Comparison of ENCODE assay signal across 9 mouse cellular contexts in the genomic region with DNA sequence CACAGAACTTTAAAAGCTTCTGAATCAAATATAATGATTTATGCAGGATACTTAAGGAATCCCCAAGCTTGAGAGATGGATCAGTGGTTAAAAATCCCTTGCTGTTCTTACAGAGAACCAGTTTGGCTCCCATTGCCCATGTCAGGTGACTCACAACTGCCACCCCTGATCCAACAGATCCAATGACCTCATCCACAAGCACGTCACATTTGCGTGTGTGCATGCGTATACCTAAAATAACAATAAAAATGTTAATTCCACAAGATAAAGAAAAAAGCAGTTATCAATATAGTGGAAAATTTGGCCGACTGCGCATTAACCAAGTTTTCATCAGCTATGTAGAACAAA. TPM values are rescaled to one million over a fixed set of nuclear protein-coding genes. Genes with fewer than 3 reads are reported as not detected.
DNase-seq lines count a peak whose midpoint lies in the region; ATAC-seq and TF ChIP-seq lines count a peak whose summit lies in the region.
"Had no signal": no experiment of that assay in that cellular context is flagged by ENCODE, and none has a peak within 500 bp of the region (broad histone marks: within the 10 kb centered on the region; RNA-seq: fewer than 3 reads in every experiment).

No protein-coding gene starts in this region.

- WGBS in heart, embryonic 10.5 days: 53% methylated on average over 5 of the region's 5 CpGs
- 39% methylated on average over 5 of the region's 5 CpGs for WGBS in forebrain, embryonic 16.5 days
- WGBS in liver, postnatal 0 days (ENCODE audit: insufficient replicate concordance): 60% methylated on average over 5 of the region's 5 CpGs

- H3K36me3 ChIP-seq in heart, embryonic 10.5 days: no peaks in the 10 kb centered on the region
- peaks cover 4% of the 10 kb centered on the region for H3K36me3 ChIP-seq in ES-E14 (ENCODE audit: control insufficient read depth, insufficient read depth, low read length, poor library complexity, severe bottlenecking)
- no peaks in the 10 kb centered on the region for H3K36me3 ChIP-seq in forebrain, embryonic 16.5 days (ENCODE audit: control insufficient read depth, insufficient read depth)
- no peaks in the 10 kb centered on the region for H3K36me3 ChIP-seq in liver, postnatal 0 days (replicated peaks; ENCODE audit: insufficient read depth, low read length)

- TF ChIP-seq CTCF in liver, postnatal 0 days (IDR thresholded peaks at IDR 0.05; ENCODE audit: low read depth): no peak

- peaks cover 8% of the 10 kb centered on the region; the same call in 1 of the 2 replicates for H3K4me1 ChIP-seq in heart, embryonic 10.5 days
- H3K4me1 ChIP-seq in ES-E14 (ENCODE audit: control insufficient read depth in 2 of 2, insufficient read depth in 2 of 2, low read length in 2 of 2, poor library complexity in 1 of 2): 0 out of 4 replicates have a peak, but pooled peaks cover 0 to 2% of the 10 kb centered on the region in 2 experiments
- peaks cover 10% of the 10 kb centered on the region for H3K4me1 ChIP-seq in forebrain, embryonic 16.5 days (replicated peaks; ENCODE audit: control insufficient read depth, insufficient read depth, low read length)
- H3K4me1 ChIP-seq in liver, postnatal 0 days (ENCODE audit: insufficient read depth): no peaks in the 10 kb centered on the region; the same call in 1 of the 2 replicates

- no peak overlapping the region for H3K9ac ChIP-seq in ES-E14 (ENCODE audit: insufficient read depth, low read depth, low read length, poor library complexity, severe bottlenecking)
- H3K9ac ChIP-seq in forebrain, embryonic 16.5 days (replicated peaks; ENCODE audit: low read depth, low read length): peak overlapping the region; percentile 57
- H3K9ac ChIP-seq in liver, postnatal 0 days (replicated peaks): no peak overlapping the region

- peak; percentile 71 for ATAC-seq in forebrain, embryonic 16.5 days
- ATAC-seq in liver, postnatal 0 days: no peak

- no peak for DNase-seq in heart, embryonic 10.5 days (ENCODE audit: low spot score)
- DNase-seq in heart, adult 18-20 months: no peak
- no peak for DNase-seq in ES-E14 (ENCODE audit: low read depth, low spot score)
- no peak for DNase-seq in liver, postnatal 0 days
- DNase-seq in adrenal gland, postnatal 10 days: no peak
- no peak for DNase-seq in layer of hippocampus, postnatal 14 days (ENCODE audit: low spot score in 2 of 2)
- no peak for DNase-seq in spleen, postnatal 10 days (ENCODE audit: low spot score in 2 of 2)

- no peak for TF ChIP-seq EP300 in liver, postnatal 0 days (IDR thresholded peaks at IDR 0.05; ENCODE audit: low read depth)

- H3K27me3 ChIP-seq in heart, embryonic 10.5 days (ENCODE audit: insufficient read depth, poor library complexity, severe bottlenecking): peaks cover 3% of the 10 kb centered on the region; the same call in 1 of the 2 replicates
- H3K27me3 ChIP-seq in forebrain, embryonic 16.5 days (replicated peaks; ENCODE audit: control insufficient read depth, insufficient read depth, low read length): peaks cover 9% of the 10 kb centered on the region
- no peaks in the 10 kb centered on the region for H3K27me3 ChIP-seq in liver, postnatal 0 days (ENCODE audit: insufficient read depth, low read length)

- H3K4me3 ChIP-seq in heart, embryonic 10.5 days: peak overlapping the region; percentile 62
- peak overlapping the region; percentile 88 to 91 for H3K4me3 ChIP-seq in ES-E14 (ENCODE audit: insufficient read depth in 1 of 2, low read depth in 1 of 2, low read length in 2 of 2, poor library complexity in 1 of 2, severe bottlenecking in 1 of 2)
- peak overlapping the region; percentile 55 for H3K4me3 ChIP-seq in forebrain, embryonic 16.5 days (replicated peaks; ENCODE audit: low read length)
- no peak overlapping the region for H3K4me3 ChIP-seq in liver, postnatal 0 days (ENCODE audit: low read depth, low read length)

- peak overlapping the region; percentile 76 for H3K4me2 ChIP-seq in forebrain, embryonic 16.5 days (ENCODE audit: low read length)
- peak overlapping the region; percentile 76 for H3K4me2 ChIP-seq in liver, postnatal 0 days (ENCODE audit: low read depth, low read length)

- H3K27ac ChIP-seq in heart, embryonic 10.5 days: no peak overlapping the region
- H3K27ac ChIP-seq in ES-E14 (ENCODE audit: insufficient read depth, low read depth, low read length, poor library complexity, severe bottlenecking): no peak overlapping the region; the same call in 1 of the 2 replicates
- H3K27ac ChIP-seq in forebrain, embryonic 16.5 days (ENCODE audit: low read length): peak overlapping the region; percentile 38
- no peak overlapping the region for H3K27ac ChIP-seq in liver, postnatal 0 days (ENCODE audit: low read depth)

- no peaks in the 10 kb centered on the region for H3K9me3 ChIP-seq in heart, embryonic 10.5 days
- no peaks in the 10 kb centered on the region for H3K9me3 ChIP-seq in ES-E14 (ENCODE audit: control insufficient read depth, insufficient read depth, low read depth, low read length)
- no peaks in the 10 kb centered on the region for H3K9me3 ChIP-seq in forebrain, embryonic 16.5 days (ENCODE audit: control insufficient read depth, low read length)
- no peaks in the 10 kb centered on the region for H3K9me3 ChIP-seq in liver, postnatal 0 days (ENCODE audit: low read length)

- in situ Hi-C loops in ES-E14 (cut with MboI; ENCODE audit: low sequenced_read_pairs in 2 of 2, unreplicated experiment in 2 of 2): no loop called here

TF ChIP-seq in ES-E14, 5 proteins besides CTCF, POLR2A, EP300 and RAD21:
- no peak for TF ChIP-seq CHD2 (IDR thresholded peaks at IDR 0.05; ENCODE audit: low read depth, low read length)
- no peak for TF ChIP-seq MAFK (IDR thresholded peaks at IDR 0.05; ENCODE audit: insufficient read depth, low read depth, low read length)
- no peak for TF ChIP-seq HCFC1 (IDR thresholded peaks at IDR 0.05; ENCODE audit: borderline replicate concordance, insufficient read depth, low read length)
- TF ChIP-seq ZC3H11A (IDR thresholded peaks at IDR 0.05; ENCODE audit: borderline replicate concordance, low read depth, low read length): no peak
- TF ChIP-seq ZNF384 (IDR thresholded peaks at IDR 0.05; ENCODE audit: low read depth, low read length): no peak

RNA-seq across cellular contexts. Expression of gene Zfp941, which starts 0.7 kb away (rescaled TPM):
- 1.0 and 1.1 TPM in 2 replicates for polyA plus RNA-seq in heart, embryonic 10.5 days (2016; fragmentation: Nextera tagmentation; extraction: Ambion mirVana)
- total RNA-seq in heart, adult 18-20 months (2021): under 1 TPM; 0.20 to 0.41 TPM
- 12.0 and 13.6 TPM in 2 replicates for total RNA-seq in ES-E14 (2012; rRNA removed)
- polyA plus RNA-seq in forebrain, embryonic 16.5 days (2015; fragmentation: Nextera tagmentation; extraction: Ambion mirVana): 9.5 and 15.3 TPM in 2 replicates
- polyA plus RNA-seq in liver, postnatal 0 days (2015; fragmentation: Nextera tagmentation; extraction: Ambion mirVana): 0.14 and 0.21 TPM in 2 replicates
- total RNA-seq in adrenal gland, postnatal 10 days (2021): 1 to 10 TPM; 2.3 to 2.6 TPM
- total RNA-seq in layer of hippocampus, postnatal 14 days (2021): 10 to 100 TPM in 1 of 2 experiments, 1 to 10 TPM in 1; 8.0 to 11.2 TPM

RNA-seq across cellular contexts. Expression of gene Urah, which starts 13.5 kb away (rescaled TPM):
- 0.85 TPM in 1 of 2 replicates, not detected in the other for polyA plus RNA-seq in heart, embryonic 10.5 days (2016; fragmentation: Nextera tagmentation; extraction: Ambion mirVana)
- 1 to 10 TPM in 1 of 2 experiments, under 1 TPM in 1; 0.77 to 2.4 TPM for total RNA-seq in heart, adult 18-20 months (2021)
- total RNA-seq in ES-E14 (2012; rRNA removed): 19.5 and 32.1 TPM in 2 replicates
- not detected in 2 replicates for polyA plus RNA-seq in forebrain, embryonic 16.5 days (2015; fragmentation: Nextera tagmentation; extraction: Ambion mirVana)
- polyA plus RNA-seq in liver, postnatal 0 days (2015; fragmentation: Nextera tagmentation; extraction: Ambion mirVana): 316 TPM in 2 replicates
- 10 to 100 TPM; 14.7 to 35.6 TPM for total RNA-seq in adrenal gland, postnatal 10 days (2021)
- 1 to 10 TPM in 1 of 2 experiments, not detected in 1; 1.0 TPM for total RNA-seq in layer of hippocampus, postnatal 14 days (2021)

RNA-seq across cellular contexts. Expression of gene Scgb1c1, which starts 24.1 kb away (rescaled TPM):
- not detected in 2 replicates for polyA plus RNA-seq in heart, embryonic 10.5 days (2016; fragmentation: Nextera tagmentation; extraction: Ambion mirVana)
- total RNA-seq in heart, adult 18-20 months (2021): 10 to 100 TPM; 30.5 to 32.9 TPM
- not detected in 2 replicates for total RNA-seq in ES-E14 (2012; rRNA removed)
- 1.7 TPM in 1 of 2 replicates, not detected in the other for polyA plus RNA-seq in forebrain, embryonic 16.5 days (2015; fragmentation: Nextera tagmentation; extraction: Ambion mirVana)
- polyA plus RNA-seq in liver, postnatal 0 days (2015; fragmentation: Nextera tagmentation; extraction: Ambion mirVana): not detected in 2 replicates
- under 1 TPM; 0.76 to 0.90 TPM for total RNA-seq in adrenal gland, postnatal 10 days (2021)
- total RNA-seq in layer of hippocampus, postnatal 14 days (2021): not detected
- polyA plus RNA-seq: large intestine, adult 2 months had no signal

RNA-seq across cellular contexts. Expression of gene Odf3, which starts 26.3 kb away (rescaled TPM):
- polyA plus RNA-seq in heart, embryonic 10.5 days (2016; fragmentation: Nextera tagmentation; extraction: Ambion mirVana): not detected in 2 replicates
- not detected for total RNA-seq in heart, adult 18-20 months (2021)
- total RNA-seq in ES-E14 (2012; rRNA removed): 0.16 TPM in 1 of 2 replicates, not detected in the other
- polyA plus RNA-seq in forebrain, embryonic 16.5 days (2015; fragmentation: Nextera tagmentation; extraction: Ambion mirVana): not detected in 2 replicates
- not detected in 2 replicates for polyA plus RNA-seq in liver, postnatal 0 days (2015; fragmentation: Nextera tagmentation; extraction: Ambion mirVana)
- total RNA-seq in adrenal gland, postnatal 10 days (2021): under 1 TPM in 1 of 2 experiments, not detected in 1; 0.24 TPM
- not detected for total RNA-seq in layer of hippocampus, postnatal 14 days (2021)
- polyA plus RNA-seq: large intestine, adult 2 months had no signal

RNA-seq across cellular contexts. Expression of gene Syce1, which starts 33.6 kb away (rescaled TPM):
- polyA plus RNA-seq in heart, embryonic 10.5 days (2016; fragmentation: Nextera tagmentation; extraction: Ambion mirVana): 0.16 and 0.49 TPM in 2 replicates
- total RNA-seq in heart, adult 18-20 months (2021): not detected
- total RNA-seq in ES-E14 (2012; rRNA removed): 12.2 and 21.6 TPM in 2 replicates
- polyA plus RNA-seq in forebrain, embryonic 16.5 days (2015; fragmentation: Nextera tagmentation; extraction: Ambion mirVana): 0.34 and 0.40 TPM in 2 replicates
- not detected in 2 replicates for polyA plus RNA-seq in liver, postnatal 0 days (2015; fragmentation: Nextera tagmentation; extraction: Ambion mirVana)
- not detected for total RNA-seq in adrenal gland, postnatal 10 days (2021)
- total RNA-seq in layer of hippocampus, postnatal 14 days (2021): not detected
- polyA plus RNA-seq: large intestine, adult 2 months had no signal

Comparison
In these comparisons a context has a peak if more than half of its experiments do, and no peak if none do; other contexts are left out.
1. RNA of gene Scgb1c1, which starts 24.1 kb away (total RNA-seq): 30.5 to 32.9 TPM in heart, adult 18-20 months; 0.76 to 0.90 TPM in adrenal gland, postnatal 10 days, not detected in ES-E14 and not detected in layer of hippocampus, postnatal 14 days; every median in the first group is over 10 times any median in the second.